Mouse (Mus musculus): ENCODE measurements around the gene Lhx2.

Lhx2 gene

DNA sequence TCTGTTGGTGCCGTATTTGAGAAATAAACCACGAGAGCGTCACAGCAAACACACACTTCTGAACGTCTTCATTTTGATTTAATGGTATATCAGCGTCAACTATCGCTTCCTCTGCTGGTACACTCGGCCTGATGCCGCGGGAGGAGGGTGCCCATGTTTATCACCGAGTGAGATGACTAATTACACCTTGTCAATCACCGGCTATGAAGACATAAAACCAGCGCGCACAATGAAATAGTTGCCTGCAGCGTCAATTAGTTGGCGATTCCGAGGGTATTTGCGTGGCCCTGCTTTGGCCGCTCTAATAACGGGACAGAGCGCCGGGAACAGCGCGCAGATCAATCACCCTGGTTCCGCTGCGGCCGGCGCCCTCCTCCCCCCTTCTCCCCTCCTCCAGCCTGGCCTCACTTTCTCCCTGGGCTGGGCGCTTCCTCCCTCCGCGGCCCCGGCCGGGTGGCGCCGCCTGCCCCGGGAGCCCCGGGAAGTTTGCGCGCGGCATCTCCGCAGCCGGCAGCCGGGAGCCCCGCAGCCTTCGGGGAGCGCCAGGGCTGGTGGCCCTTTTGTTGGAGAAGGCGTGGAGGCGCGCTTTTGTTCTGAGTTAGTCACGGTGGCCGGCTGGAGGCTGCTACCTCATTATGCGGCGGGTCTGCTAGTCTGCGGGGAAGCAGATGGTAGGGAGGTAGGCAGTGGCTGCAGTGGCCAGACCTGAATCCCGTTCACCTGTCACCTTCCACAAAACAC lies 8.9 kb downstream of the Lhx2 start:
- no peak for DNase-seq

- DNase-seq, result no peak
These were observed 9.8 kb downstream of the Lhx2 start for GRCm38 (mm10) chr2:38348660-38349420.

- no peak for DNase-seq
These were observed 10.6 kb downstream of the Lhx2 start for GRCm38 (mm10) chr2:38349447-38350350.

DNA sequence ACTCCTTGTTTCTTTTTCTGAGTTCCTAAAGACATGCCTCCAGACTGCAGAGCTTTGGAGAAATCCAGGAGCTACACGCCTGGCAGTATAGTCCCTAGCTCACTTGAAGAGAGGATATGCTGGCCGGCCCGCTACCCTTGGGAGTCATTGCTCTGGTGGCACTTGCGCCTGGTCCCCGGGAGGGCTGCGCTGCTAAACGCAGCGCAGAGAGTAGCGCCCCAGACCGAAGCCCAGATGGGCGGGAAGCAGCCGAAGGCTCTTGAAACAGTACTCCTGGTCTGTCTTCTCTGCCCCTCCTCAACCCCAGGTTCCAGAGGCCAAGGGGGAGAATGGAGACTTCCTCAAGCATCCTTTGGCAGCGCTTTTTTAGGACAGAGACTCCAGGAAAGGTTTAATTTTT lies 11.3 kb downstream of the Lhx2 start:
- no peak for DNase-seq

DNA sequence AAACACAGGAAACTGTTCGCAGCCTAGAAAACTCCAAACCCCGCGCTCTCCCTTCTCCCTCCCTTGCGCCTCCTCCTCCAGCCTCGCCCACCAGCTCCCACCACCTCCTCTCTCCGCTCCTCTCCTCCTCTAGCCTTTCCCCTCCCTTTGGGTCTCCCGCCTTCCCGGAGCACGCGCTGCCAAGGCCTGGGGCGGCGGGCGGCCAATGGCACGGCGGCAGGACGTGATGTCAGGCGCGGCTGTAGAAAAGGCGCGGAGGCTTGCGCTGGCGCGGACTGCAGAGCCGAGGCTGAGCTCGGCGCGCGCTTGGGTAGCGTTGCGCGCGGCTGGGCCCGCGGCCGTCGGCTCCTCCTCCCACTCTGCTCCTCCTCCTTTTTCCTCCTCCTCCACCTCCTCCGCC lies 11.7 kb downstream of the Lhx2 start:
- peak; percentile 89 for DNase-seq

DNA sequence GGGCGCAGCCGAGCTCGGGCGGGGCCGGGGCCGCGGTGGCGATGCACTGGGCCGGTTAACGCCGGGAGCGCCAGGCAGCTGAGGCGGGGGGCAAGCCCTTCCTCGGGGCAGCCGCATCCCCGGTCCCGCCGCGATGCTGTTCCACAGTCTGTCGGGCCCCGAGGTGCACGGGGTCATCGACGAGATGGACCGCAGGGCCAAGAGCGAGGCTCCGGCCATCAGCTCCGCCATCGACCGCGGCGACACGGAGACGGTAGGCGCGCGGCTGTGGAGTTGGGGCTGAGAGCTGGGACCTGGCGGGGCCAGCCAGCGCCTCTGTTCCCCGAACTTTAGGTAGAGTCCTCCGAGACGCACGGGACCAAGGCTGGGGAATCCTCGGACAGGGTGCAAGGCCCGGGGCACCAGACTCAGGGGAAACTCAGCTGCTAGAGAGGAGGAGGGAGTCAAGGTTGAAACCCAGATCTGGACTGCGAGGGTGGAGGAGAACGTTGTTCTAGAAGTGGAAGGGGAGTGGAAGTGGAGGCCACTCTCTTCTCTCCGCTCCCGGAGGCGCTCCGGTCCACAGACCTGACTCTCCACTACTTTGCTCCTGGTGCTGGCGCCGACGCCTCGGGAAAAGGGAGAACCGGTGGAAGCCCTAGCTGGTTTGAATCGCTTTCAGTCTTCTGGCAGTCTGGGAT lies 12.7 kb downstream of the Lhx2 start:
- no peak for DNase-seq

- DNase-seq, result no peak
These were observed 13.4 kb downstream of the Lhx2 start for GRCm38 (mm10) chr2:38352321-38353007.

DNA sequence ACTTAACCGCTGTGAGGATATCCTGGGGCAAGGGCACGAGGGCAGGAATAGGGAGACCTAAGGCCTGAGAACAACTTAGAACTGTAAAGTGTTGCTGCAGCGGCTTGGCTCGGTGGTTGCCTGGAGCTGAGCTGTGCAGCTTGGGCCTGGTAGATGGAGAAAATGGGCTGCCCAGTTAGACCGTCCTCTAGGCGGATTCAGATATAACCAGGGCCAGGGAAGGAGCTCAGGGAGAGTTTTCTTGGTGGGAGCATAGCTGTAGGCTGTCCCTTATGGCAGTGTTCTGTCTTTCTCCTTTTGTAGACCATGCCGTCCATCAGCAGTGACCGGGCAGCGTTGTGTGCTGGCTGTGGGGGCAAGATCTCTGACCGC lies 13.9 kb downstream of the Lhx2 start:
- DNase-seq, result no peak

DNA sequence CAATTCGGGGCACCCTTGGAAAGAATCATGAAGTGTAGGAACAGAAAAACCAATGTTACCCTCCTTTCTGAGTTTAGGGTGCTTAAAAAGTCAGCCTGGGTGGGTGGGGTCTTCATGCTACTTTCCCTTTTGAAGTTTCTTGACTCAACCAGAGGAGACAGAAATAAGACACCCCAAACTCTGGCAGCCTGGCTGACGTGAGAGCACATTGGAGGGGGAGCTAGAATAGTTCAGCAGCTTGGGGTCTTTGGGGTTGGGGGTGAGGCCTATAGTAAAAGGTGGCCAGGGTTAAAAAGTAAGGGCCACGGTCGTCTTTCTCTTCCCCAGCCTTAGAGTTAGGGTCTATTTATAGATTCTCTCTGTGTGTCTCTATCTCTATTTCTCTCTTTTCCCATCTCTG lies 14.6 kb downstream of the Lhx2 start:
- no peak for DNase-seq

DNA sequence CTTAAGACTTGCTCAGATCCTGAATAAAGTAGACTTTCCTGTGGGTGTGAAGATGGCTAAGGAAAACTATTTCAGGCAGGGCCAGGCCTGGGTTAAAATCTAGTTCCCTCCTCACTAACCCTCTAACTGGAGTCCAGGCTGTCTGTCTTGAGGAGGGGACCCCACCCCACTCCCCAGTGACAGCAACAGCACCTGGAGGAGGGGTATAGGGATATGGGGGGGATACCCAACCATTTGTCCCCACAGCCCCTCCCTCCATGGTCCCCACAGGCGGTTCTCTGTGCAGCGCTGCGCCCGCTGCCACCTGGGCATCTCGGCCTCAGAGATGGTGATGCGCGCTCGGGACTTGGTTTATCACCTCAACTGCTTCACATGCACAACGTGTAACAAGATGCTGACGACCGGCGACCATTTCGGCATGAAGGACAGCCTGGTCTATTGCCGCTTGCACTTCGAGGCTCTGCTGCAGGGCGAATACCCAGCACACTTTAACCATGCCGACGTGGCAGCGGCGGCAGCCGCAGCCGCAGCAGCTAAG lies 15.2 kb downstream of the Lhx2 start:
- DNase-seq, result no peak

GRCm38 (mm10) chr2:38354717-38355510 lies 15.8 kb downstream of the Lhx2 start:
- DNase-seq, result no peak

DNA sequence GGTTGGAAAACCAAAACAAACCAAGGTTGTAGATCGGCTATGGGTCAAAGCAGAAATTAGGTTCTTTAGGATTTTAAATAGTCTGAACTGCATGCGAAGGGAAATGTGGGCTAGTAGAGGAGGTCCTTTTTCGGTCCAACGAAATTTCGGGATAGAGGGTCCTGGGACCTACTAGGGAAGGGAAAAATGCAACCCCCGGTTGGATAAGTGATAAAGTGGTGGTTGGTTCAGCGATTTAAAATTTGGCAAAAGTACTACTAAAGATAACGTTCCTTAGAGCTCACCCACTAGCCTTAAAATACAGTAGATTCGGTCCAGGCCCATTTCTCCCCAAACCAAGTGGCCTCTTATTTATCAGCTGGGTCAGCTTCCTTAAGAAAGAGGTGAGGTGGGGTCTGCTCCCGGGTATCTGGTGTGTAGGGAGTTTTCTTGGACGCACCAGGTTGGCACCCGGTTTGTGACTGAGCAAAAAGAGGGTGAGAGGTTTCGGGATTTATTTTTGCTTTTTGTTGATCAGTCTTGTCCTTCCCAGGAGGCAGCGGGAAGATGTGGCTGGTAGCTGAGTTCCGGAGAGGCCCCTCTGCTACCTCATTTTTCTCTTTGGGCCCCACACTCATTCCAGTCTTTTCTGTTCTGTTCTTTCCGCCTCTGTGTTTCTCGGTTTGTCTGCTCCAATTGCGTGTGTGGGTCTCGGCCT lies 16.8 kb downstream of the Lhx2 start:
- DNase-seq, result no peak

DNA sequence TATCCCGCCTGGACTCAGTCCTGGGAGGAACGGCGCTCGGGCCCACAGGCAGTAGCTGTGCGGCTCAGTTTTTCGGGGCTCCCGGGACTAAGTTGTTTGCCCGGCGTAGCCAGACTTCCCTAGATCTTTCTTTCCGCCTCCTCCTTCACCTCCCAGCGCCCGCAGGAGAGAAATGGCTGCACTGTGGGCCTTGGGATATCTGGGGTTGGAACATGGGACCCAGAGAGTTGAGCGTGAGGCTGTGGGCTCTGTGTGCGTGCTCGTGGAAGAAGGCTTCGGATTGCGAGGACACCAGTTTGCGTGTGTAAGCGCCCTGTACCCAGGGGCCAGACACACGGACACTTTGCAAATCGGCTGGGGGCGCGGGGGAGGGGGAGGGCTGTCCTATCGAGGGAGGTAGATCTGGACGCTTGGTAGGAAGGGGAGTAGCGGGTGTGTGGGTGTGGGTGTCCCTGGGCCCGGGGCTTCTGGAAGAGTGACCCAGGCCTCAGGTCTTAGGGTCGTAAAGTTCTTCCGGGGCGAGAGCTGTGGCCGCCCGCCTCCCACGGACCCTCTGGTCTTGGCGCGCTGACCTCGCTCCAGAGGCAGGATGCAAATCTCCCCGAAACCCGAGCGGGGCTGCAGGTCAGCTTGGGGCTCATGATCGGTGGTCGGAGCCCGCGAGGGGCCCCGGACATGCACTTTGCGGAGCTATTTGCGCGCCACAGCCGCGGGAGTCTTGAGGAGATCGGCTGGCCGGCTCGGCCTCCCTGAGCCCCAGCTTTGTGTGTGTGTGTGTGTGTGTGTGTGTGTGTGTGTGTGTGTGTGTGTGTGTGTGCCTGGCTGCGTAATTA lies 17.6 kb downstream of the Lhx2 start:
- no peak for DNase-seq

- no peak for DNase-seq
These were observed 18.5 kb downstream of the Lhx2 start for GRCm38 (mm10) chr2:38357294-38358246.

DNA sequence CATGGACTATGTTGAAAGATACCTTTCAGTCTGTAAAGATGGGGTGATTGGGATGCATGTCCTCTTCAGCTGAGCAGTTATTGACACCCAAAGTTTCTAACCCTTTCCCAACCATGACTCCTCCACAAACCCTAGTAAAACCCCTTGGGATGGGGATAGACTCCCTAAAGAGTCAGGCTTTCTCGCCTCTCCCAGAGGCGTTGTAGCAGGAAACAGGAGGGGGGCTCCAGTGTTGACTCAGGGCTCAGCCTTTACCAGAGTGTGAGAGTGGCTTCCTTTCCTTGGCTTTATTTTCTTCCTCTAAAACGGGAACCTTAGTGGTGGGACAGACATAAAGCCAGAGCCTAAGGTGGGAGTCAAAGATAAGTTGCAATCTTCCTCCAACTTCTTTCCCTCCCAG lies 19.5 kb downstream of the Lhx2 start:
- no peak for DNase-seq

GRCm38 (mm10) chr2:38359186-38359585 lies 20.1 kb downstream of the Lhx2 start:
- no peak for DNase-seq

DNA sequence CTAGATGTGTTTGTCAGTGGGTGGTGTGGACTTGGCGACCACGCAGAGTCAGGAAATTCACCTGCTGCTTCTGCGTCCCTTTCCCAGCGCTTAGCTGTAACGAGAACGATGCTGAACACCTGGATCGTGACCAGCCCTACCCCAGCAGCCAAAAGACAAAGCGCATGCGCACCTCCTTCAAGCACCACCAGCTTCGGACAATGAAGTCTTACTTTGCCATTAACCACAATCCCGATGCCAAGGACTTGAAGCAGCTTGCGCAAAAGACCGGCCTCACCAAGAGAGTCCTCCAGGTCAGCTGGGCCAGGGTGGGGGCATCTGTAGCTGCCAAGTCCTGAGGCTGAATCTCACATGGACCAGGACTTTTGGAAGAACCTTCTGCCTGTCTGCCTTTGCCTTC lies 20.7 kb downstream of the Lhx2 start:
- no peak for DNase-seq

DNA sequence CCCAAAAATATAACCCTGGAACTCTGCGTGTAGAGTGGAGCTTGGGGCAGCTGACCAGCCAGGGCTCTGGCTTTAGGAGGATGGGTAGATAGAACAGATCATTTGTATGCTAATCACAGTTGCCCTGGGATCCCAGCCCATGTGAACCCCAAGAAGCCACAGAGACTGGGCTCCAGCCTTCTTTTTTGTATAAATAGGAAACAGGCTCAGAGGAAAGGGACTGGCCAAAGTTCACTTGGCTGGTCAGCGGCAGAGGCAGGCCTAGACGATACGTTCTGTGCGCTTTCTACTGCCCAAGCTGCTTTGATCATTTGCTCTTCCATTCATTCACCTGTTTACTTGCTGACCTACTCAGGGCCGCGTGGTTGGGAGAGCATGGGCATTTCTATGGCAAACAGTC lies 27.1 kb downstream of the Lhx2 start:
- DNase-seq, result no peak

Data from right cerebral cortex, adult 18-20 months (tissue).